Mouse (Mus musculus) lung, adult 2 months (tissue): ENCODE data around the gene Bcl2l15.

Source experiments
- CTCF ChIP-seq: fragments of 200-500 bp; IDR thresholded peaks from 2 replicates; pipeline ENCODE4 v1.5.1; 2011; ENCODE audit warnings: mild to moderate bottlenecking, low read length, control low read depth; ENCODE audit not compliant: insufficient read depth
- POLR2A ChIP-seq: fragments of 200-500 bp; IDR thresholded peaks from 2 replicates; pipeline ENCODE4 v1.6.1; 2011; ENCODE audit warnings: low read depth, mild to moderate bottlenecking, control low read depth, low read length, borderline replicate concordance; ENCODE audit errors: extremely low read depth

DNA sequence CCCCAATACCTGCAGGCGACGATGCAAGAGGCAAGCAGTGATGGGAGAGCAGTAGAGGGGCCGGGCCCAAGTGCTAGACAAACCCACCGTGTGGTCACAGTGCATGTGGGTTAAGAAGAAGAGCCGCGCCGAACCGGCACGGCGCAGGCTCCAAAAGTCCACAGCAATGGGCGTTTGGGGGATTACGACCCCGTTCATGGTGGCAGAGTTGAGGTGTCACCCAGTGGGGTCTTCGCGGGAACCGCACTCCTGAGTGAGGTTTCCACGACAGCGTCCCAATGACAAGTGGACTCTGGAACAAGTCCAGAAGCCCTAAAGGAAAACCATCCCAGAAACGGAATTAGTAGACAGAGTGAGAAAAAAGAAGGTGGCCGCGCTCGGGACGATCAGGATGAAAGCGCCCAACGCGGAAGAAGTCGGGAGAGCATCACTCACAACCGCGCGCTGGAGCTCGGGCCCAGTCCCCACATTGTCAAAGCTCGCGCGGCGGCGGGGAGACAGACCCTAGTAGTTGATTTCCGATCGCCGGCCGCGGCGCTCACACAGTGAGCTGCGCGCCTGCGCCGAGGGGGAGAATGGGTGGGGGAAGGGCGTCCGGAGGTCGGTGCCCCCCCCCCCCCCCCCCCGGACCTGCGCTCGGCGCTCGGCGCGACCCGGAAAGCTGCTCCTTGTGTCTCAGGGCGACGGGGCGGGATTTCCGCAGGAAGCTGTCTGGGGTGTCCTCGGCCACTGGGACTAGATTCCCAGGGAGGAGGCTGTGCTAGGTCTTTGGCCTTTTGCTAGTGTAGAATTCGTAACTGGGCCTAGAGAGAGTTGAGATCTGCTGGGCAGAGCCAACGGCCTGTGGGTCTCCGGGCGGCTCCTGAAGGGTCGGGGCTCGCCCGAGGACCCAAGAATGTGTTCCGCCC lies 23.3 kb upstream of the Bcl2l15 start, which contains the start of the genes Dclre1b, Ap4b1 and Gm43064:
- TF ChIP-seq POLR2A (peak; percentile 89), CTCF (no peak)
